Mouse (Mus musculus) retina, postnatal 7 days (tissue): ENCODE results near the gene Nol4l.

Experiments
- DNase-seq: peaks from one replicate; pipeline ENCODE4 v3.0.0-alpha.2; 2012; ENCODE audit warnings: low read depth, low spot score

Nol4l gene

GRCm38 (mm10) chr2:153529931-153530766 is at the start of gene Nol4l:
TSS of gene Nol4l (minus strand) at chr2:153529971.
- no peak for DNase-seq

GRCm38 (mm10) chr2:153577122-153577521 is 47.4 kb upstream of the Nol4l start:
- no peak for DNase-seq

GRCm38 (mm10) chr2:153576150-153576549 is 46.4 kb upstream of the Nol4l start:
- DNase-seq, result no peak

GRCm38 (mm10) chr2:153575554-153575953 is 45.8 kb upstream of the Nol4l start:
- DNase-seq, result no peak

GRCm38 (mm10) chr2:153573101-153573500 is 43.3 kb upstream of the Nol4l start:
- DNase-seq, result no peak

- DNase-seq, result no peak
These were observed 38.8 kb upstream of the Nol4l start for GRCm38 (mm10) chr2:153568541-153568940.

- no peak for DNase-seq
These were observed 38.2 kb upstream of the Nol4l start for GRCm38 (mm10) chr2:153568013-153568412.

GRCm38 (mm10) chr2:153564343-153564742 is 34.6 kb upstream of the Nol4l start:
- no peak for DNase-seq

GRCm38 (mm10) chr2:153561564-153561963 is 31.8 kb upstream of the Nol4l start:
- no peak for DNase-seq

- DNase-seq, result peak; percentile 19
These were observed 31.1 kb upstream of the Nol4l start for GRCm38 (mm10) chr2:153560664-153561541.

GRCm38 (mm10) chr2:153559613-153560152 is 29.9 kb upstream of the Nol4l start:
- no peak for DNase-seq

GRCm38 (mm10) chr2:153558464-153558863 is 28.7 kb upstream of the Nol4l start:
- DNase-seq, result no peak

GRCm38 (mm10) chr2:153557259-153557658 is 27.5 kb upstream of the Nol4l start:
- DNase-seq, result no peak

GRCm38 (mm10) chr2:153556208-153556607 is 26.4 kb upstream of the Nol4l start:
- no peak for DNase-seq

- no peak for DNase-seq
These were observed 24.8 kb upstream of the Nol4l start for GRCm38 (mm10) chr2:153554543-153554942.

GRCm38 (mm10) chr2:153549486-153549885 is 19.7 kb upstream of the Nol4l start:
- DNase-seq, result no peak

GRCm38 (mm10) chr2:153548221-153548923 is 18.6 kb upstream of the Nol4l start:
- DNase-seq, result no peak

GRCm38 (mm10) chr2:153547633-153548032 is 17.9 kb upstream of the Nol4l start:
- DNase-seq, result no peak

- no peak for DNase-seq
These were observed 17.2 kb upstream of the Nol4l start for GRCm38 (mm10) chr2:153546972-153547371.

GRCm38 (mm10) chr2:153546471-153546870 is 16.7 kb upstream of the Nol4l start:
- DNase-seq, result no peak

GRCm38 (mm10) chr2:153544771-153545170 is 15.0 kb upstream of the Nol4l start:
- DNase-seq, result no peak
